Mouse (Mus musculus) ES-E14 (cell line): ENCODE data around the gene Aagab.

Experiments used
- CHD2 ChIP-seq: IDR thresholded peaks from 2 replicates; pipeline ENCODE4 v1.6.1; 2014; ENCODE audit warnings: mild to moderate bottlenecking, low read depth, low read length, inconsistent platforms
- HCFC1 ChIP-seq: IDR thresholded peaks from 2 replicates; pipeline ENCODE4 v1.6.1; 2012; ENCODE audit warnings: low read length, inconsistent platforms, borderline replicate concordance; ENCODE audit not compliant: insufficient read depth

DNA sequence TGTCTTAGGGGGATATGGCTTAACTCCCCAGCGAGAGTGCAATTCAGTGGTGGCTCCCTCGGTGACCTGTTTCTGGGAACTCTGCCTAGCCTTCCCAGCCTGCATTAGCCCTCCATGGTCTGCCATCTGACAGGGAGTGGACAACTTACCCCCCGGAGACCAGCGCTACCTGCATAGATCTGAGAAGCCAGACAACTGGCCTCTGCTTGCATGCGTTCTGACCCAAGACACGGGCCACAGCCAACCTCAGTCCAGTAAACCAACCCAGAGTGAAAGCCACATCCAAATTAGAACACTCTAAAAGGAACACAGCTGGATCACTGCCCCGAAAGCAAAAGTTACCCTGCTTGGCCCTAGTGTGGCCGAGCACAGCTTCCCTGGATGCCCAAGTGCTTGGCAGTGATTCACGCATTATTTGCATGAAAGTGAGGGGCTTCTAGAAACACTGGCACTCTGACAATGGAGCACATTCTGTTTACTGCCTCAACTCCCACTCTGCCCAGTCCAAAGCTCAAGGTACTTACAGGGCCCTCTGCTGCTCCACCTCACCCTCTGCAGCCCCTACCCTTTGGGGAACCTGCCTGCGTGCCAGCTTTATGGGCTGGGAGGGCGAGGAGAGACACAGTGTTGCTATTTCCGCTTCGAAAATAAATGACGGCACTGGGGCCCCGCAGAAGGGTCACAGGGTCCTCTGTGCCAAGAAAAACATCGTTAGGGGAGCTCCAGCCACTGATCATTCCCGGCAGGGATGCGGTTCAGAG is 64.3 kb downstream of the Aagab start:
- TF ChIP-seq HCFC1 (no peak), CHD2 (no peak)
